Mouse (Mus musculus): ENCODE data around the gene Myog. TPM values are rescaled to one million over a fixed set of nuclear protein-coding genes. Genes with fewer than 3 reads are reported as not detected.
"Not testable (repeated sequence)": the region's sequence is repeated elsewhere in the genome, so short reads cannot be mapped to it uniquely, and the experiment has no call there.

Myog gene
- polyA plus RNA-seq, 1 experiment, result 0.09 TPM

DNA sequence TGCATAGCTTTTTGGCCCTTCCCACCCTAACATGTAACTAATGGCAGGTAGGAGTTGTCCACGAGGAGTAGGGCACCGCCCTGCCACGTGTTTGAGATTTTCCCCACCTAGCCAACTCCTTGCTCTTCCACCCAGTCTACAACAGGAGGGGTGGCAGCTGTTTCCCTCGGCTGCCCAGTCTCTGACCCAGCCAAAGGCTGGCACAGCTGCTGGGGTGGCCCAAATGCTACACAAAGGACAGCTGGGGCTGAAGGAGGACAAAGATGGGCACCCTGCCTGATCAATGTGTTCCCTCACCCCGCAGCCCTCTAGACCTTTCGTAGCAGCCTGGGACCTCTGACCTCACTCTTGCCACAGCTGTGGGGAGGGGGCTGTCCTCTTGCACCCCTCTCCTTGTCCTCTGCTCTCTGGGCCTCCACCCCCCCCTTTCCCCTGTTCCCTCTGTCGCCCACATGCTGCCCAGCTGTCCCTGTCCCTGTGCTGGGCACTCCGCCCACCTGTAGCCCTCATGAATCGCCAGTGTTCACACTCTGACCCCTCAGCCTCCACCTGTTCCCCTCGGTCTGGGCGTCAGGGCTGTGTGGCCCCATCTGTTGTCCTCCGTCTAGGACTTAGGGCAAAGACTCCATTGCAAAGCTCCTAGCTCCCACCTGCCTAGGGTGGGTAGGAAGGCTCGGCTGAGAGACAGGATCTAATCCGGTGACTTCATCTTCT is 44.6 kb upstream of the Myog start:
- H3K27me3 ChIP-seq (replicated peaks; ENCODE audit: control insufficient read depth, insufficient read depth, low read length), result no peaks in the 10 kb centered on the region
- no peak overlapping the region for H3K4me3 ChIP-seq (ENCODE audit: insufficient read depth, low read depth, low read length)
- no peaks in the 10 kb centered on the region for H3K4me1 ChIP-seq (ENCODE audit: control insufficient read depth, insufficient read depth, low read length)
- 83% methylated on average over 13 of the region's 14 CpGs for WGBS
- no peak overlapping the region for H3K27ac ChIP-seq (ENCODE audit: insufficient read depth, low read depth, low read length)
- TF ChIP-seq POLR2A (IDR thresholded peaks at IDR 0.05; ENCODE audit: low read depth, low read length) (no peak), CTCF (conservative IDR thresholded peaks at IDR 0.05; ENCODE audit: insufficient read depth, insufficient read length, low read depth, low read length) (no peak)
- DNase-seq, result no peak
- no peaks in the 10 kb centered on the region for H3K36me3 ChIP-seq (ENCODE audit: control insufficient read depth, insufficient read depth, low read length)

DNA sequence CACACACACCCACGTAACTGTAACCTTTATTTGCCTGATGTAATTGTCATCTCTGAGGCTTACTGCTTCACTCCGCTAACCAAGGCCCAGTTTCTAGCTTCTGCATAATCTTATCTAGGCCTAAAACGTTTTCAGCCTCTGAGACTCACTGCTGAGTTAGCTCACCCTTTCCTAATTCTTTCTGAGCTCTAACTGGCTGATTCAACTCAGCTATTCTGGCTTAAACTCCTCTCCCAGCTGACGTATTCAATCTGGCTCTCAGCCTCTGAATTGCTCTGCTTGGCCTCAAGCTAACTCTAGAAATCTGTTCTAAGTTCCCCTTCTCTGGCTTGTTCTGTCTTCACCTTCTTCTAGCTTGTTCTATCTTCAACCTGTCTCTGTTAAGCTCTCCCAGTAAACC is 43.2 kb upstream of the Myog start:
- no peak for TF ChIP-seq POLR2A (IDR thresholded peaks at IDR 0.05; ENCODE audit: low read depth, low read length)
- no peak for TF ChIP-seq CTCF (conservative IDR thresholded peaks at IDR 0.05; ENCODE audit: insufficient read depth, insufficient read length, low read depth, low read length)
- Histone ChIP-seq H3K27me3 (replicated peaks; ENCODE audit: control insufficient read depth, insufficient read depth, low read length) (no peaks in the 10 kb centered on the region), H3K27ac (ENCODE audit: insufficient read depth, low read depth, low read length) (no peak overlapping the region), H3K4me3 (ENCODE audit: insufficient read depth, low read depth, low read length) (no peak overlapping the region), H3K36me3 (ENCODE audit: control insufficient read depth, insufficient read depth, low read length) (no peaks in the 10 kb centered on the region), H3K4me1 (ENCODE audit: control insufficient read depth, insufficient read depth, low read length) (no peaks in the 10 kb centered on the region)
- no peak for DNase-seq
- 67% methylated on average over 4 of the region's 4 CpGs for WGBS

DNA sequence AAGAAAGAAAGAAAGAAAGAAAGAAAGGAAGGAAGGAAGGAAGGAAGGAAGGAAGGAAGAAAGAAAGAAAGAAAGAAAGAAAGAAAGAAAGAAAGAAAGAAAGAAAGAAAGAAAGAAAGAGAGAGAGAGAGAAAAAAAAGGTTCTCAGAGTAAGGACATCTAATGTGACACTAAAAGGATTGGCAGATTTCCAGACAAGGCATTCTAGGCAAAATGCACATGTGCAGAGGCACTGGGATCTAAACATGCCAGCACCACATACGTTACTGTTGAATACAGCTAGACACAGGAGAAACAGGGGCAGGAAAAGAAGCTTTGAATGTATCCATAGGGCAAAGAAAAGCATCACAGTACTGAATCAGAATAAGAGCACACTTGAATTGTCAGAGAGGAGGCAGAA is 40.1 kb upstream of the Myog start:
- H3K4me3 ChIP-seq (ENCODE audit: insufficient read depth, low read depth, low read length); DNase-seq; H3K27me3 ChIP-seq (replicated peaks; ENCODE audit: control insufficient read depth, insufficient read depth, low read length); H3K27ac ChIP-seq (ENCODE audit: insufficient read depth, low read depth, low read length); H3K4me1 ChIP-seq (ENCODE audit: control insufficient read depth, insufficient read depth, low read length); H3K36me3 ChIP-seq (ENCODE audit: control insufficient read depth, insufficient read depth, low read length): not testable (repeated sequence)
- 94% methylated on average over 1 of the region's 1 CpGs for WGBS

DNA sequence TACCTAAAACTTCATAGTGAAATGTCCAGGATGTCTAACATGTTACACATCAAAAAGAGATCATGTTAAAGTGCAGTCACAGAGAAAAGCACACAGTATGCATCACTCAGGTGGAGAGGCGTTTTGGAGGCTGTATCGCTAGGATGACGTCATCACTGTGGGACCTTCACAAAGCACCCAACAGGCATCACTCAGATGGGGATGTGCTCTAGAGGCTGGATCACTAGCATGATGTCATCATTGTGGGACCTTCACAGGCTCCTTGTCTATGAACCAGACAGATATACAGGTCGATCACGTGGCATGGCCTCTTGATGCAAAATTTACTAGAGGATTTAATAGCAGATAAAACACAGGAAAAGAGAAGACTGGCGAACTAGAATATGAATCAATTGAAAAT is 25.4 kb upstream of the Myog start:
- H3K27ac ChIP-seq (ENCODE audit: insufficient read depth, low read depth, low read length), result no peak overlapping the region
- WGBS, result 93% methylated on average over 6 of the region's 6 CpGs
- no peak for DNase-seq
- no peaks in the 10 kb centered on the region for H3K27me3 ChIP-seq (replicated peaks; ENCODE audit: control insufficient read depth, insufficient read depth, low read length)
- TF ChIP-seq CTCF (conservative IDR thresholded peaks at IDR 0.05; ENCODE audit: insufficient read depth, insufficient read length, low read depth, low read length), result no peak
- no peak for TF ChIP-seq POLR2A (IDR thresholded peaks at IDR 0.05; ENCODE audit: low read depth, low read length)
- H3K4me1 ChIP-seq (ENCODE audit: control insufficient read depth, insufficient read depth, low read length), result no peaks in the 10 kb centered on the region
- H3K4me3 ChIP-seq (ENCODE audit: insufficient read depth, low read depth, low read length), result no peak overlapping the region
- H3K36me3 ChIP-seq (ENCODE audit: control insufficient read depth, insufficient read depth, low read length), result no peaks in the 10 kb centered on the region

DNA sequence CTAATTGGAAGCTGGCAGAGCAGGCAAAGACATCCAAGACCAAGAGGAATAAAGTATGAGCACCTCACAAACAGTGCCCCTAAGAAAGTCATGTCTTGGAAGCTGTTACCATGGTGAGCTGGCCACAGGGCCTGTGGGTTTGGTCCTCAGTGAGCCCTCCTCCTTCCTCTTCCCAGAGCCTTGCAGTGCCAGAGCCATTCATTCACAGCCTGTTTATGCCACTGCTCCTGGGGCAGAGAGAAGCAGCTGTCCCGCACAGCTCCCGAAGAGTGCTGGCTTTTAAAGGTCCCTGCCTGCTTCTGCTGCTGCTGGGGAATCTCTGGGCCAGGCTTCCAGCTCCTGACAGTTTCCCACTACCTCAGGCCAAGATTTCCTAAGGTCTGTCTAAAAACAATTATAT is 24.0 kb upstream of the Myog start:
- TF ChIP-seq CTCF (conservative IDR thresholded peaks at IDR 0.05; ENCODE audit: insufficient read depth, insufficient read length, low read depth, low read length) (no peak), POLR2A (IDR thresholded peaks at IDR 0.05; ENCODE audit: low read depth, low read length) (no peak)
- H3K4me1 ChIP-seq (ENCODE audit: control insufficient read depth, insufficient read depth, low read length), result no peaks in the 10 kb centered on the region
- no peak overlapping the region for H3K4me3 ChIP-seq (ENCODE audit: insufficient read depth, low read depth, low read length)
- H3K27ac ChIP-seq (ENCODE audit: insufficient read depth, low read depth, low read length), result no peak overlapping the region
- DNase-seq, result no peak
- WGBS, result 49% methylated on average over 2 of the region's 2 CpGs
- no peaks in the 10 kb centered on the region for H3K27me3 ChIP-seq (replicated peaks; ENCODE audit: control insufficient read depth, insufficient read depth, low read length)
- no peaks in the 10 kb centered on the region for H3K36me3 ChIP-seq (ENCODE audit: control insufficient read depth, insufficient read depth, low read length)

DNA sequence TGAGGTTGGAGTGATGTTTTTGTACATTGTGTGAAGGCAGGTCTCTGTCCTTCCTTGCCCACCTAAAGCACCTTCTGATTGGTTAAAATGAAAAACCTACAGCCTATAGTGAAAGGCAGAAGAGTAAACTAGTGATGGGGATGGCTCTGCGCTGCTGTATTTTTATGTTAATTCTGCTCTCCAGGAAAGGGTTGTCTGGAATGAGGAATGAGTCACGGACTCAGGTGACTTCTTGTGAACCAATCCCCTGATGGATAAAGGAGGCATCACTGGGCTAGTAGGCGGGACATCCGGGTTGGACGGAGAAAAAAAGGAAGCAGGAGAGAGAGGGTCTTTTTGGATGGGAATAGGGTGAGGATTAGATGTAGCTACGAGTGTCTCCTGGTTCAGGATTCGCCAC is 19.8 kb upstream of the Myog start:
- no peak for DNase-seq
- TF ChIP-seq CTCF (conservative IDR thresholded peaks at IDR 0.05; ENCODE audit: insufficient read depth, insufficient read length, low read depth, low read length) (no peak), POLR2A (IDR thresholded peaks at IDR 0.05; ENCODE audit: low read depth, low read length) (no peak)
- Histone ChIP-seq H3K4me3 (ENCODE audit: insufficient read depth, low read depth, low read length) (no peak overlapping the region), H3K27ac (ENCODE audit: insufficient read depth, low read depth, low read length) (no peak overlapping the region), H3K36me3 (ENCODE audit: control insufficient read depth, insufficient read depth, low read length) (no peaks in the 10 kb centered on the region), H3K27me3 (replicated peaks; ENCODE audit: control insufficient read depth, insufficient read depth, low read length) (no peaks in the 10 kb centered on the region), H3K4me1 (ENCODE audit: control insufficient read depth, insufficient read depth, low read length) (peaks cover 3% of the 10 kb centered on the region; the same call in 1 of the 2 replicates)
- WGBS, result 87% methylated on average over 7 of the region's 7 CpGs

DNA sequence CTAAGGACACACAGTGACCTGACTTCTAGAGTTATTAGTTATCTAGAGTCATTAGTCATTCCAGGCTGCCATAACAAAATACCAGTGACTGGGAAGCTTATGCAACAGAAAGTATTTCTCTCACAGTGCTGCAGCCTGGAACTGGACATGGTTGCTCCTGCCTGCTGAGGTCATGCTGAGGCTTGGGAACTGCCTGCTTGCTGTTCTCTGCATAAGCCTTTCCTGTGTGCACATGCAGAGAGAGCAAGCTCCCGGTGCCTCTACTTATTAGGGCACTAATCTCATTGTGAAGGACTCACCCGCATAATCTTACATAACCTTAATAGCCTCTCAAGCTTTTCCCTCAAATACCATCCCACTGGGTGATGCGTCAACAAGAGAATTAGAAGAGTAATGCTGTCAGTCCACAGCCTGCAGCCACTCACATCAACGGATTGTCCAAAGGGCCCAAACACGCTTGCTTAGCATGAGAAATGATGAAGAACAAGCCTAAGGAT is 17.0 kb upstream of the Myog start:
- Histone ChIP-seq H3K4me1 (ENCODE audit: control insufficient read depth, insufficient read depth, low read length) (peaks cover 12% of the 10 kb centered on the region), H3K36me3 (ENCODE audit: control insufficient read depth, insufficient read depth, low read length) (no peaks in the 10 kb centered on the region), H3K27ac (ENCODE audit: insufficient read depth, low read depth, low read length) (no peak overlapping the region), H3K27me3 (replicated peaks; ENCODE audit: control insufficient read depth, insufficient read depth, low read length) (no peaks in the 10 kb centered on the region), H3K4me3 (ENCODE audit: insufficient read depth, low read depth, low read length) (no peak overlapping the region)
- no peak for DNase-seq
- TF ChIP-seq CTCF (conservative IDR thresholded peaks at IDR 0.05; ENCODE audit: insufficient read depth, insufficient read length, low read depth, low read length), result no peak
- no peak for TF ChIP-seq POLR2A (IDR thresholded peaks at IDR 0.05; ENCODE audit: low read depth, low read length)
- 90% methylated on average over 5 of the region's 5 CpGs for WGBS

All from kidney, adult 2 months (tissue).